Mouse (Mus musculus): ENCODE measurements at regions not wholly inside any gene's neighbourhood (a gene's known extent, or its start where the extent isn't known, plus 50 kb on each side); places are given as distances from the start of the nearest gene placed in this dataset.

DNA sequence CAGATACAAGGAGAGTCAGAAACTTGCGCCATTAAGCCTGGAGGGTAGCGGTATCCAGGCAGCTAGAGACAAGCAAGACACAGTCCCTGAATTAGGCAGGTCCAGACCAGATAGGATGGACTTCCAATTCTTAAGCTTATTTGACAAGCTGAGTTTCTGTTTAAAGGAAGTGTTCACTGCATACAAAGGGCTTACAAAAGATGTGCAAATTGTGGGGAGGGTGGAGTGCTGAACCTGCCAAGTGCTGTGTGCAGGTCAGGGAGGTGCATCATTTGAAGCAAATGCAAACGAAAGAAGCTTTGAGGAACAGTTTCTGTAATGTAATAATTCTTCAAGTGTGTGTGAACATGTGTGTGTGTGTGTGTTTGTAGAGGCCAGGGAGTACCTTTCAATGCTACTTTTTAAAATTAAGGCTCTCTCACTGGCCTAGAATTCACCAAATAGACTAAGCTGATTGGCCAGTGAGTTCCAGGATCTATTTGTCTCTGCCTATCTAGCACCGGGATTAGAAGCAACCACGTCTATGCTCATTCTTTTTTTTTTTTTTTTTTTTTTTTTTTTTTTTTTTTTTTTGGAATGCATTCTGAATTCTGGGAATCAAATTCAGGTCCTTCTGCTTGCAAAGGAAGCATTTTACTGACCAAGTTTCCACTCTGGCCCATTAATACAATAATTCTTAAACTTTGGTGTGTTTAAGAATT lies 74.6 kb upstream of the Gm4894 start:
- no peaks in the 10 kb centered on the region for H3K4me1 ChIP-seq (ENCODE audit: control insufficient read depth, insufficient read depth, low read length)
- H3K27me3 ChIP-seq (replicated peaks; ENCODE audit: control insufficient read depth, insufficient read depth, low read length) = no peaks in the 10 kb centered on the region
- DNase-seq = no peak
- no peaks in the 10 kb centered on the region for H3K36me3 ChIP-seq (ENCODE audit: control insufficient read depth, insufficient read depth, low read length)
- H3K27ac ChIP-seq (ENCODE audit: insufficient read depth, low read depth, low read length) = no peak overlapping the region
- no peak overlapping the region for H3K4me3 ChIP-seq (ENCODE audit: insufficient read depth, low read depth, low read length)
- TF ChIP-seq CTCF (conservative IDR thresholded peaks at IDR 0.05; ENCODE audit: insufficient read depth, insufficient read length, low read depth, low read length) (no peak), POLR2A (IDR thresholded peaks at IDR 0.05; ENCODE audit: low read depth, low read length) (no peak)
- 81% methylated on average over 5 of the region's 5 CpGs for WGBS

DNA sequence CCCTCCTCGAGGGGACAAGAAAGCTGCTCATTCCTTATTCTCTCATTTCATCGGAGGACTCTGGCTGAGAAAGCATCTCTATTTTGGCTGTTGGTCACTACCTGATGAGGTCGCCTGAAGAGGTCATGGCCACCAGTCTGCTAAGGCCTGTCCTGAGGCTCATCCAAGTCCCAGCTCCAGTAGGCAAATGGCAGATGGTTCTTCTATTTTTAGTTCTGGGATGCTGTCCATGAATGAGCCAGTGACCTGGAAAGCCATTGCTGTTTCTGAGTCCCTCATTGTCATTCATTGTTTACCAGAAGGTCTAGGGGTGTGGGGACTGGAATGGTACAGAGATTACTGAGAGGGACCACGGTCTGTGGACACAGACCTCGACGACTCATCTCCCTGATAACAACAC lies 71.8 kb upstream of the Gm4894 start:
- Histone ChIP-seq H3K36me3 (ENCODE audit: control insufficient read depth, insufficient read depth, low read length) (no peaks in the 10 kb centered on the region), H3K4me3 (ENCODE audit: insufficient read depth, low read depth, low read length) (no peak overlapping the region), H3K4me1 (ENCODE audit: control insufficient read depth, insufficient read depth, low read length) (no peaks in the 10 kb centered on the region), H3K27ac (ENCODE audit: insufficient read depth, low read depth, low read length) (no peak overlapping the region), H3K27me3 (replicated peaks; ENCODE audit: control insufficient read depth, insufficient read depth, low read length) (no peaks in the 10 kb centered on the region; the same call in 1 of the 2 replicates)
- WGBS = 79% methylated on average over 6 of the region's 6 CpGs
- DNase-seq = no peak
- TF ChIP-seq POLR2A (IDR thresholded peaks at IDR 0.05; ENCODE audit: low read depth, low read length) (no peak), CTCF (conservative IDR thresholded peaks at IDR 0.05; ENCODE audit: insufficient read depth, insufficient read length, low read depth, low read length) (no peak)

DNA sequence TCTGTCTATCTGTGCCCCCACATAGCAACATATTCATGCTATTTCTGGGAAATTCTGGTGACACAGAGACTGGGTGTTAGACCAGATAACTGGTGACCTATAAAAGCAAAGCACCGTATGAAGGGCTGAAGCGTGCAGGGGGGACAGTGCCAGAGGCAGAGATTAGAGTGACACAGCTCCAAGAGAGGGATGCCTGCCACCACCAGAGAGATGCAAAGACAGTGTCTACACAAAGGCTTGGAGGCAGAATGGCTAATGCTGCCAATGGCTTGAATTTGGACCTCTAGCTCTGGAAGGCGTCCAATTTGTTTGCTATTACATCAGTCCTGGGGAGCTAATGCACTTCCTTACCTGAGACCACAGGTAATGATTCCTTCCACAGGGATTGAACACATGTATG lies 65.5 kb upstream of the Gm4894 start:
- TF ChIP-seq CTCF (conservative IDR thresholded peaks at IDR 0.05; ENCODE audit: insufficient read depth, insufficient read length, low read depth, low read length) (no peak), POLR2A (IDR thresholded peaks at IDR 0.05; ENCODE audit: low read depth, low read length) (no peak)
- no peak for DNase-seq
- no peak overlapping the region for H3K27ac ChIP-seq (ENCODE audit: insufficient read depth, low read depth, low read length)
- H3K27me3 ChIP-seq (replicated peaks; ENCODE audit: control insufficient read depth, insufficient read depth, low read length) = no peaks in the 10 kb centered on the region; the same call in 1 of the 2 replicates
- H3K36me3 ChIP-seq (ENCODE audit: control insufficient read depth, insufficient read depth, low read length) = no peaks in the 10 kb centered on the region
- H3K4me3 ChIP-seq (ENCODE audit: insufficient read depth, low read depth, low read length) = no peak overlapping the region
- H3K4me1 ChIP-seq (ENCODE audit: control insufficient read depth, insufficient read depth, low read length) = no peaks in the 10 kb centered on the region
- WGBS = 93% methylated on average over 3 of the region's 3 CpGs

DNA sequence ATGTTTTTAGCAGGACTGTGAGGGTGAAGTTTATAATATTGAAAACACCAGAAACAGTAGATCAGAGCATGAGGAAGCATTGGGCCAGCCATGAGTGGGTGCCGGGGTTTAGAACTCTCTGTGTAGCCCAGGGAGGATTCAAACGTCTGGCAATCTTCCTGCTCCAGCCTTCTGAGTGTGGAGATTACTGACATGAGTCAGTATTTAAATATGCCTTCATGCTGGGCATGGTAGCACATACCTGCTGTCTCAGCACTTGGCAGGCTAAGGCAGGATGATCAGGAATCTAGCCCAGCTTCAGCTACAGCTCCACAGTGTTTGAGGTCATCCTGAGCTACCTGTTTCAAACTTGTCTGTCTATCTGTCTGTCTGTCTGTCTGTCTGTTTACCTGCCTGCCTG lies 60.9 kb upstream of the Gm4894 start:
- WGBS = 60% methylated on average over 2 of the region's 2 CpGs
- no peaks in the 10 kb centered on the region for H3K36me3 ChIP-seq (ENCODE audit: control insufficient read depth, insufficient read depth, low read length)
- H3K27ac ChIP-seq (ENCODE audit: insufficient read depth, low read depth, low read length) = no peak overlapping the region
- DNase-seq = peak; percentile 7
- H3K4me1 ChIP-seq (ENCODE audit: control insufficient read depth, insufficient read depth, low read length) = no peaks in the 10 kb centered on the region
- no peak overlapping the region for H3K4me3 ChIP-seq (ENCODE audit: insufficient read depth, low read depth, low read length)
- TF ChIP-seq POLR2A (IDR thresholded peaks at IDR 0.05; ENCODE audit: low read depth, low read length) (no peak), CTCF (conservative IDR thresholded peaks at IDR 0.05; ENCODE audit: insufficient read depth, insufficient read length, low read depth, low read length) (no peak)
- H3K27me3 ChIP-seq (replicated peaks; ENCODE audit: control insufficient read depth, insufficient read depth, low read length) = no peaks in the 10 kb centered on the region

DNA sequence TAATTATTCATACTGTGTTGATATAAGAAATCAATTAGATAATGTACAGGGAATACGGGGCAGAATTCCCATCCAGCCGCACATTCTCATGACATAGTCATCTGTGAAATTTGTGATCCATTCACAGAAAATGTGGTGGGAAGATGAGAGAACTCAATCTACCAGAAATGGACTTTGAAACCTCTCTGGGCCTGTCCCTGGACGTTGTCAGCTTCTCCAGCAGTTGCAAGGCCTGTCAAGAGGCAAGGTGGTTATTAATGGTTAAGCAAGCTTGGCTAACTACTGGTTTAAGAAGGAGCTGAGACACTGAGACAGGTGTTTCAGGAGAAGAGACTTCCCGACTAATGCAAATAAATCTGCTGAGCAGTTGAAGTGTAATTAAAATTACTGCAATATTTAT lies 57.6 kb upstream of the Gm4894 start:
- DNase-seq = peak; percentile 77
- 43% methylated on average over 4 of the region's 4 CpGs for WGBS
- Histone ChIP-seq H3K27ac (ENCODE audit: insufficient read depth, low read depth, low read length) (no peak overlapping the region), H3K36me3 (ENCODE audit: control insufficient read depth, insufficient read depth, low read length) (no peaks in the 10 kb centered on the region), H3K4me1 (ENCODE audit: control insufficient read depth, insufficient read depth, low read length) (no peaks in the 10 kb centered on the region), H3K27me3 (replicated peaks; ENCODE audit: control insufficient read depth, insufficient read depth, low read length) (no peaks in the 10 kb centered on the region), H3K4me3 (ENCODE audit: insufficient read depth, low read depth, low read length) (no peak overlapping the region)
- TF ChIP-seq CTCF (conservative IDR thresholded peaks at IDR 0.05; ENCODE audit: insufficient read depth, insufficient read length, low read depth, low read length) (no peak), POLR2A (IDR thresholded peaks at IDR 0.05; ENCODE audit: low read depth, low read length) (no peak)

All from kidney, adult 2 months (tissue).